Mouse (Mus musculus) MEL (cell line): Measurements from ENCODE around the gene Pawr.

Experiments used
- CHD1 ChIP-seq: IDR thresholded peaks from 2 replicates; pipeline ENCODE4 v1.6.1; 2012; ENCODE audit warnings: low read depth, mild to moderate bottlenecking, inconsistent platforms, low read length, improper control_type of control experiment
- CHD2 ChIP-seq: IDR thresholded peaks from 2 replicates; pipeline ENCODE4 v1.6.1; 2011; ENCODE audit warnings: low read length, improper control_type of control experiment
- CTCF ChIP-seq, 3 experiments: IDR thresholded peaks in 2 of 3; conservative IDR thresholded peaks in 1 of 3; 2 replicates each; pipeline ENCODE4 v1.5.1; 2011 to 2012; ENCODE audit warnings: low read length in 3 of 3, low read depth in 2 of 3, mild to moderate bottlenecking in 2 of 3, improper control_type of control experiment in 1 of 3, inconsistent platforms in 1 of 3, mixed read lengths in 1 of 3, moderate library complexity in 1 of 3; ENCODE audit not compliant: control insufficient read depth in 1 of 3, insufficient read depth in 1 of 3, poor library complexity in 1 of 3, severe bottlenecking in 1 of 3
- EP300 ChIP-seq, 2 experiments: IDR thresholded peaks; 2 replicates each; pipeline ENCODE4 v1.6.1; 2011; ENCODE audit warnings: improper control_type of control experiment in 2 of 2, low read length in 2 of 2, low read depth in 1 of 2, mild to moderate bottlenecking in 1 of 2
- GATA1 ChIP-seq: IDR thresholded peaks from 2 replicates; pipeline ENCODE4 v1.6.1; 2011; ENCODE audit warnings: low read depth, low read length, improper control_type of control experiment
- JUND ChIP-seq: IDR thresholded peaks from 2 replicates; pipeline ENCODE4 v1.6.1; 2011; ENCODE audit warnings: low read depth, mild to moderate bottlenecking, improper control_type of control experiment, low read length
- MAX ChIP-seq: IDR thresholded peaks from 2 replicates; pipeline ENCODE4 v1.6.1; 2011; ENCODE audit warnings: low read length, improper control_type of control experiment
- MAZ ChIP-seq: IDR thresholded peaks from 2 replicates; pipeline ENCODE4 v1.6.1; 2012; ENCODE audit warnings: low read depth, mild to moderate bottlenecking, inconsistent platforms, low read length, improper control_type of control experiment
- NRF1 ChIP-seq: IDR thresholded peaks from 2 replicates; pipeline ENCODE4 v1.6.1; 2014; ENCODE audit warnings: low read depth, mild to moderate bottlenecking, inconsistent platforms, low read length, improper control_type of control experiment, moderate library complexity; ENCODE audit not compliant: poor library complexity, insufficient read depth, severe bottlenecking
- POLR2A ChIP-seq, 2 experiments: IDR thresholded peaks; 2 replicates each; pipeline ENCODE4 v1.6.1; 2011 to 2012; ENCODE audit warnings: low read length in 2 of 2, mild to moderate bottlenecking in 2 of 2, control low read depth in 1 of 2, improper control_type of control experiment in 1 of 2, low read depth in 1 of 2, moderate library complexity in 1 of 2; ENCODE audit not compliant: control insufficient read depth in 1 of 2, insufficient read depth in 1 of 2, poor library complexity in 1 of 2
- RCOR1 ChIP-seq: IDR thresholded peaks from 2 replicates; pipeline ENCODE4 v1.6.1; 2012; ENCODE audit warnings: low read depth, mild to moderate bottlenecking, inconsistent platforms, low read length, improper control_type of control experiment
- TBP ChIP-seq: IDR thresholded peaks from 2 replicates; pipeline ENCODE4 v1.8.0; 2011; ENCODE audit warnings: low read depth, low read length, improper control_type of control experiment
- USF1 ChIP-seq: IDR thresholded peaks from 2 replicates; pipeline ENCODE4 v1.6.1; 2014; ENCODE audit warnings: low read depth, mild to moderate bottlenecking, inconsistent platforms, low read length, improper control_type of control experiment, moderate library complexity
- USF2 ChIP-seq, 2 experiments: IDR thresholded peaks; 2 replicates each; pipeline ENCODE4 v1.6.1; 2011 to 2012; ENCODE audit warnings: improper control_type of control experiment in 2 of 2, low read length in 2 of 2, borderline replicate concordance in 1 of 2, inconsistent platforms in 1 of 2, low read depth in 1 of 2, mild to moderate bottlenecking in 1 of 2; ENCODE audit not compliant: insufficient read depth in 1 of 2

- no peak for TF ChIP-seq CTCF (IDR thresholded peaks at IDR 0.05 in 2 of 3, conservative IDR thresholded peaks at IDR 0.05 in 1 of 3; ENCODE audit: control insufficient read depth in 1 of 3, insufficient read depth in 1 of 3, low read depth in 2 of 3, low read length in 3 of 3, poor library complexity in 1 of 3, severe bottlenecking in 1 of 3)
- no peak for TF ChIP-seq USF2 (IDR thresholded peaks at IDR 0.05; ENCODE audit: borderline replicate concordance in 1 of 2, insufficient read depth in 1 of 2, low read depth in 1 of 2, low read length in 2 of 2)
- no peak for TF ChIP-seq RCOR1
- no peak for TF ChIP-seq POLR2A (IDR thresholded peaks at IDR 0.05; ENCODE audit: control insufficient read depth in 1 of 2, insufficient read depth in 1 of 2, low read depth in 1 of 2, low read length in 2 of 2, poor library complexity in 1 of 2)
- TF ChIP-seq CHD1 = no peak
- no peak for TF ChIP-seq USF1
- TF ChIP-seq NRF1 = no peak
- TF ChIP-seq GATA1 = no peak
- TF ChIP-seq MAX = no peak
- TF ChIP-seq EP300 (IDR thresholded peaks at IDR 0.05; ENCODE audit: low read depth in 1 of 2, low read length in 2 of 2) = no peak
- TF ChIP-seq TBP = no peak
- TF ChIP-seq MAZ = no peak
- TF ChIP-seq CHD2 = no peak
- TF ChIP-seq JUND = no peak
Measured at GRCm38 (mm10) chr10:108352944-108353343, 21.0 kb downstream of the Pawr start.
